Mouse (Mus musculus) ES-Bruce4 (cell line): Measurements from ENCODE around the gene Elf2.

Experiments used
- CTCF ChIP-seq: IDR thresholded peaks from one replicate; pipeline ENCODE4 v1.8.1; 2011; ENCODE audit warnings: low read depth, low read length
- EP300 ChIP-seq: IDR thresholded peaks from 2 replicates; pipeline ENCODE4 v1.6.1; 2011; ENCODE audit warnings: low read depth, low read length; ENCODE audit not compliant: insufficient read depth
- POLR2A ChIP-seq: IDR thresholded peaks from one replicate; pipeline ENCODE4 v1.8.1; 2011; ENCODE audit warnings: low read length; ENCODE audit not compliant: insufficient read depth

- no peak for TF ChIP-seq POLR2A
- TF ChIP-seq EP300, result no peak
- no peak for TF ChIP-seq CTCF
Measured at GRCm38 (mm10) chr3:51249460-51249859, 91.0 kb downstream of the Elf2 start.
